Mouse (Mus musculus): ENCODE measurements at regions not wholly inside any gene's neighbourhood (a gene's known extent, or its start where the extent isn't known, plus 50 kb on each side); places are given as distances from the start of the nearest gene placed in this dataset.

GRCm38 (mm10) chr14:71276309-71276791 lies 676.7 kb upstream of the Fam160b2 start:
- Histone ChIP-seq H3K27ac (ENCODE audit: insufficient read depth, low read length) (no peak overlapping the region), H3K4me1 (ENCODE audit: control insufficient read depth, insufficient read depth, low read length) (no peaks in the 10 kb centered on the region)
- TF ChIP-seq CTCF (IDR thresholded peaks at IDR 0.05; ENCODE audit: borderline replicate concordance, insufficient read depth, low read length) (no peak), POLR2A (IDR thresholded peaks at IDR 0.05; ENCODE audit: low read depth, low read length) (no peak)

DNA sequence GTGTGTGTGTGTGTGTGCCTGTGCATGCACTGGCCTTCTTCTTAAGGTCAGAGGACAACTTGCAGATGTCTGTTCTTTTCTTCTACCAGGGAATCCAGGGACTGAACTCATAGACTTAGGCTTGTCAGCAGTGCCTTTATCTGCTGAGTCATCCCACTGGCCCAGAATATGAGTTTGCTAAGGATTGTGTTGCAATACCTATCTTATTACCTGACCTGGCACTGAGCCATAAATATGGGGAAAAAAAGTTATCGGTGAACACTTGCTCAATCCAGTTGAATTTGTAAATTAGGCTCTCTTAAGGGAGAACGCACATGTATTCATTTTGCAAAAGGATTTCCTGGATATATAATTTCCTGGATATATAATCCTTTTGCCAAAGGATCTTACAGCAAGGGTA lies 672.8 kb upstream of the Fam160b2 start:
- no peak overlapping the region for H3K4me3 ChIP-seq (ENCODE audit: insufficient read depth, low read length)
- H3K4me1 ChIP-seq (ENCODE audit: control insufficient read depth, insufficient read depth, low read length) = no peaks in the 10 kb centered on the region
- H3K27ac ChIP-seq (ENCODE audit: insufficient read depth, low read length) = no peak overlapping the region
- TF ChIP-seq CTCF (IDR thresholded peaks at IDR 0.05; ENCODE audit: borderline replicate concordance, insufficient read depth, low read length) = no peak
- no peak for TF ChIP-seq POLR2A (IDR thresholded peaks at IDR 0.05; ENCODE audit: low read depth, low read length)

More at GRCm38 (mm10) chr14:71276309-71276791, 676.7 kb upstream of the Fam160b2 start:
- H3K4me3 ChIP-seq (ENCODE audit: insufficient read depth, low read length) = no peak overlapping the region

DNA sequence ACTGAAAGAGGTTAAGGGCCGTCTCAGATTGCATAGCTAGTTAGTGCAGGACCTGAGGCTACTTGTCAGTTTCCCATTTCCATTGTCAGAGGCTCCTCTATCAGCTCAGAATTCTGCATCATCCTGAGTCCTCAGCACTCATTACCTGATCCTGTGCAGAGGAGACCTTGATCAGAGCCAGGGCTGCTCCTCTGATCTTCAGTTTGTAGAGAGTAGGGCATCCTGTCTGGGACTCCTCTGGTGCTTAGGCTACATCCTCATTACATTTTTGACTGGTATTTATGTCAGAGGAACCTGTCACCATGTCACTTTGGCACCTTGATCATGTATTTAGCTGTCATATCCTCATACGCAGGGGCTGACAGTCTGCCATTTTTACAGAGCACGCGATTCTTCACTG lies 658.0 kb upstream of the Fam160b2 start:
- H3K4me1 ChIP-seq (ENCODE audit: control insufficient read depth, insufficient read depth, low read length) = no peaks in the 10 kb centered on the region
- H3K27ac ChIP-seq (ENCODE audit: insufficient read depth, low read length) = no peak overlapping the region
- no peak overlapping the region for H3K4me3 ChIP-seq (ENCODE audit: insufficient read depth, low read length)
- TF ChIP-seq POLR2A (IDR thresholded peaks at IDR 0.05; ENCODE audit: low read depth, low read length) (no peak), CTCF (IDR thresholded peaks at IDR 0.05; ENCODE audit: borderline replicate concordance, insufficient read depth, low read length) (no peak)

- H3K4me3 ChIP-seq (ENCODE audit: insufficient read depth, low read length) = no peak overlapping the region
- no peaks in the 10 kb centered on the region for H3K4me1 ChIP-seq (ENCODE audit: control insufficient read depth, insufficient read depth, low read length)
- H3K27ac ChIP-seq (ENCODE audit: insufficient read depth, low read length) = no peak overlapping the region
- no peak for TF ChIP-seq CTCF (IDR thresholded peaks at IDR 0.05; ENCODE audit: borderline replicate concordance, insufficient read depth, low read length)
- TF ChIP-seq POLR2A (IDR thresholded peaks at IDR 0.05; ENCODE audit: low read depth, low read length) = no peak
Observed at GRCm38 (mm10) chr14:71254207-71254606, 654.6 kb upstream of the Fam160b2 start.

DNA sequence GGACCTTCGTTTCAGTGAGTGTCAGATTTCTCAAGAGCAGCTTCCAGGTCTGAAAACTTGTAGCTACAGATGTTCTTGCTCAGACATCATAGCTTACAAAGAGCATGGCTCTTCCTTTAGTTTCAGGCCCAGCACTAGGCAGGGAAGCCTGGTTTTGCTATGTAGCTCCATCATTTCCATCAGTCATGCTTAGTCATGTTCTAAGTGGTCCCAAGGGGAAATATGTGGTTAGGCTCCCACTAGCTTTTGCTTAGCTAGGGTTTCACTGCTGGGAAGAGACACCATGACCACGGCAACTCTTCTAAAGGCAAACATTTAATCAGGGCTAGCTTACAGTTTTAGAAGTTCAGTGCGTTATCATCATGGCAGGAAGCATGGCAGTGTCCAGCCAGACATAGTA lies 652.5 kb upstream of the Fam160b2 start:
- Histone ChIP-seq H3K4me3 (ENCODE audit: insufficient read depth, low read length) (no peak overlapping the region), H3K27ac (ENCODE audit: insufficient read depth, low read length) (no peak overlapping the region), H3K4me1 (ENCODE audit: control insufficient read depth, insufficient read depth, low read length) (no peaks in the 10 kb centered on the region)
- TF ChIP-seq CTCF (IDR thresholded peaks at IDR 0.05; ENCODE audit: borderline replicate concordance, insufficient read depth, low read length) (no peak), POLR2A (IDR thresholded peaks at IDR 0.05; ENCODE audit: low read depth, low read length) (no peak)

GRCm38 (mm10) chr14:71251116-71251515 lies 651.5 kb upstream of the Fam160b2 start:
- no peak overlapping the region for H3K4me3 ChIP-seq (ENCODE audit: insufficient read depth, low read length)
- no peak overlapping the region for H3K27ac ChIP-seq (ENCODE audit: insufficient read depth, low read length)
- TF ChIP-seq POLR2A (IDR thresholded peaks at IDR 0.05; ENCODE audit: low read depth, low read length) (no peak), CTCF (IDR thresholded peaks at IDR 0.05; ENCODE audit: borderline replicate concordance, insufficient read depth, low read length) (no peak)
- H3K4me1 ChIP-seq (ENCODE audit: control insufficient read depth, insufficient read depth, low read length) = no peaks in the 10 kb centered on the region

DNA sequence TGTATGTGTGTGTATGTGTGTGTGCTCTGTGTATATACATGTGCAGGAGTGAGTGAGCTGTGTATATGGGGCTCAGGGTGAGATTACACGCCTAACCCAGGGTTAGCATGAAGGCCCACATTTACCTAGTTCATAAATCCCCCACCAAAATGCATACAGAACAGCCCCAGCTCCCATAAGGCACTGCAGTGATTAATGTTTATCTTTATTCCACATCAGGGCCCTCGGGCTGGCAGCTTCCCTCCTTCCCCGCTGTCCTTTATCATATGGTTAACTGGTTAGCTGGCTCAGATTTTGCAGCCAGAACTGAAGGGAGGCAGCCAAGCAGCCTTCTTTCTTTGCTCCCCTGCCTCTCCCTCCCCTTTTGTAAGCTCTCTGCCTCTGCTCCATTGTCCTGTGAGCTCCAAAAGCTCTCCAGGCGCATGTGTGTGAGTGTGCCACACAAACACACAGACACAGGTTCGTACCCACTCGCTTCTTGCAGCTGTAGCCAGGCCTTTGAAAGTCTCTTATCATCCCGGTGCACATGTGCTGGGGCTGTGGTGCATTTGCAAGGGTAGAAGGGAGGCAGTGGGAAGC lies 649.8 kb upstream of the Fam160b2 start:
- no peaks in the 10 kb centered on the region for H3K4me1 ChIP-seq (ENCODE audit: control insufficient read depth, insufficient read depth, low read length)
- no peak overlapping the region for H3K27ac ChIP-seq (ENCODE audit: insufficient read depth, low read length)
- TF ChIP-seq POLR2A (IDR thresholded peaks at IDR 0.05; ENCODE audit: low read depth, low read length) = no peak
- TF ChIP-seq CTCF (IDR thresholded peaks at IDR 0.05; ENCODE audit: borderline replicate concordance, insufficient read depth, low read length) = no peak
- H3K4me3 ChIP-seq (ENCODE audit: insufficient read depth, low read length) = no peak overlapping the region

DNA sequence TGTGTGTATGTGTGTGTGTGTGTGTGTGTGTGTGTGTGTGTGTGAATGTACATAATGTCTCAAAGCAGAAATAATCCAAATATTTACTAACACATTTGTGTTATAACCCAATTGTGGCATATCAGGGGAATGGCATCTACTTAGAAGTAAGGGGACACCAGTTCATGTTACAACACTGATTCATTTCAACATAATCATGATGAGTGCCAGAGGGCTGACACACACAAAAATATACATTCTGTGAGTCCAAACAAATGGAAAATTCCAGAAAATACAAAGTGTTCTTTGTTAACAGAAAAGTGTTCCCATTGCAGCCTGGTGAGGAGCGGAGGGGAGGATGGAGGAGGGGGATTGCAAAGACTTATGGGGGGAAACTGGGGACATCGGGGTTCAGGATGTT lies 648.9 kb upstream of the Fam160b2 start:
- no peak for TF ChIP-seq CTCF (IDR thresholded peaks at IDR 0.05; ENCODE audit: borderline replicate concordance, insufficient read depth, low read length)
- no peak for TF ChIP-seq POLR2A (IDR thresholded peaks at IDR 0.05; ENCODE audit: low read depth, low read length)
- Histone ChIP-seq H3K27ac (ENCODE audit: insufficient read depth, low read length) (no peak overlapping the region), H3K4me3 (ENCODE audit: insufficient read depth, low read length) (no peak overlapping the region), H3K4me1 (ENCODE audit: control insufficient read depth, insufficient read depth, low read length) (no peaks in the 10 kb centered on the region)

- Histone ChIP-seq H3K27ac (ENCODE audit: insufficient read depth, low read length) (no peak overlapping the region), H3K4me1 (ENCODE audit: control insufficient read depth, insufficient read depth, low read length) (no peaks in the 10 kb centered on the region), H3K4me3 (ENCODE audit: insufficient read depth, low read length) (no peak overlapping the region)
- TF ChIP-seq POLR2A (IDR thresholded peaks at IDR 0.05; ENCODE audit: low read depth, low read length) (no peak), CTCF (IDR thresholded peaks at IDR 0.05; ENCODE audit: borderline replicate concordance, insufficient read depth, low read length) (no peak)
Observed at GRCm38 (mm10) chr14:71241655-71242390, 642.2 kb upstream of the Fam160b2 start.

DNA sequence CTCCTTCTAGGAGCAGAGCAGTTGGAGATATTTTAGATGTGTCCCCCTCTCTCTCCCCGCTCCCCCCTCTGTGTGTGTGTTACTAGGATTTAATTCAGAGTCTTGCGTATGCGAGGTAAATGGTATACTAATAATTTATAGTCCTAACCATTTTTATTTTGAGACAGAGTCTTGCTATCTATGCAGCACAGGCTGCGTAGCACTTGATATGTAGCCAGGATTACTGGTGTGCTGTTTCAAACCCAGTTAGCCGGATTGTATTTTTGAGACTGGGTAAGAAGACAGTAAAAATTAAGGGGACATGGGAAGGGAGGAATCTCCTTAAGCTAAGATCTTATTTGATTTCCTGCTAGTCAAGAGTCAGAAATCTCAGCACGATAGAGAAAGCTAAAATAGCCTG lies 636.6 kb upstream of the Fam160b2 start:
- TF ChIP-seq CTCF (IDR thresholded peaks at IDR 0.05; ENCODE audit: borderline replicate concordance, insufficient read depth, low read length) = no peak
- no peak for TF ChIP-seq POLR2A (IDR thresholded peaks at IDR 0.05; ENCODE audit: low read depth, low read length)
- no peak overlapping the region for H3K27ac ChIP-seq (ENCODE audit: insufficient read depth, low read length)
- no peak overlapping the region for H3K4me3 ChIP-seq (ENCODE audit: insufficient read depth, low read length)
- H3K4me1 ChIP-seq (ENCODE audit: control insufficient read depth, insufficient read depth, low read length) = no peaks in the 10 kb centered on the region
